Mouse (Mus musculus) kidney, adult 18-20 months (tissue): Measurements from ENCODE around the gene Hist1h2bg.
"Not testable (repeated sequence)": the region's sequence is repeated elsewhere in the genome, so short reads cannot be mapped to it uniquely, and the experiment has no call there.

Experiments used
- DNase-seq: peaks from one replicate; pipeline ENCODE4 v3.0.0; 2021

The Hist1h2bg gene

DNA sequence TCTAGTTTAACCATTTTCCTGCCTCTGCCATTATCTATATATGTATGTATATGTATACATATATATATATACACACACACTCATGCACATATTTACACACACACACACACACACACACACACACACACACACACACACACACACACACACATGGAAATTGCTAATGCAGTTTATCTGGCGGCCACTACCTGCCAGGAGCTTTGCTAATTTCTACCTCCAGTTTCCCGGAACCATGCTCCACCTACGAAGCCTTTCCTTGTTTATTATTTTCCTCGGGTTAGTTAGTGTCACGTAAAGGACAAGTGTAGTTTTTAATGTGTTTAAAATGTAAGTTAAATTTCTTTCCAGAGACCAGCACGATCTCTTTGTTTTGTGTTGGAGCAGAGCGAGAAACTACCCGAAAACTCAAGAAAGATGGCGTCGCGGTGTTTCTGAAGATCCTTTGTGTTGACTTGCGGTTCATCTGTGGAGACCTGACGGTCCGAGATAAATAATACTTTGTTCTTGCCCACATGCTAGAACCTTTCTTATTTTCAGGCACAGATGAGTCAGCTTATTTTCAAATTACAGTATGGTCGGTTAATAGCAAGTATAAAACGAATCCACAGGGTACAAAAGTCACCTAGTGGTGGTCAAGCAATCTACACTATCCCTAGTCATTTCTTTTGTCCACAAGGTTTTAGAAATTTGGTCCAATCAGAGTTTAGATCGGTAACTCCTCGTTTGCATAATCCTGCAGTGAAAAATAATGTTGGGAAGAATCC, 8.3 kb upstream of the Hist1h2bg start:
- DNase-seq, result no peak

DNA sequence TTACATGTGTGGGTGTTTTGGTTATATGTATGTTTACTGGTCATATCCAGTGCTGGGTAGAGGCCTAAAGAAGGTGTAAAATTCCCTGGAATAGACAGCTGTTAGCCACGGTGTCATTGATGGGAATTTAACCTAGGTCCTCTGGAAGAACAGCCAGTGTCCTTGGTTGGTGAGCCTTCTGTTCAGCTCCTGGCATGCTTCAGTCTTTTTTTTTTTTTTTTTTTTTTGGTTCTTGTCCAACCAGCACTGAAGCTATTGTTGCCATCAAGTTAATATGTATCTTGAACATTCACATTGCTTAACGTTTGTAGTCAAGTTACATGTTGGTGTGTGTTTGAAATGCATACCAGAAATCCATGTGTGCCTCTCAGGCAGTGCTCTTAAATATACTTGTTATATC, 6.7 kb upstream of the Hist1h2bg start:
- no peak for DNase-seq

DNA sequence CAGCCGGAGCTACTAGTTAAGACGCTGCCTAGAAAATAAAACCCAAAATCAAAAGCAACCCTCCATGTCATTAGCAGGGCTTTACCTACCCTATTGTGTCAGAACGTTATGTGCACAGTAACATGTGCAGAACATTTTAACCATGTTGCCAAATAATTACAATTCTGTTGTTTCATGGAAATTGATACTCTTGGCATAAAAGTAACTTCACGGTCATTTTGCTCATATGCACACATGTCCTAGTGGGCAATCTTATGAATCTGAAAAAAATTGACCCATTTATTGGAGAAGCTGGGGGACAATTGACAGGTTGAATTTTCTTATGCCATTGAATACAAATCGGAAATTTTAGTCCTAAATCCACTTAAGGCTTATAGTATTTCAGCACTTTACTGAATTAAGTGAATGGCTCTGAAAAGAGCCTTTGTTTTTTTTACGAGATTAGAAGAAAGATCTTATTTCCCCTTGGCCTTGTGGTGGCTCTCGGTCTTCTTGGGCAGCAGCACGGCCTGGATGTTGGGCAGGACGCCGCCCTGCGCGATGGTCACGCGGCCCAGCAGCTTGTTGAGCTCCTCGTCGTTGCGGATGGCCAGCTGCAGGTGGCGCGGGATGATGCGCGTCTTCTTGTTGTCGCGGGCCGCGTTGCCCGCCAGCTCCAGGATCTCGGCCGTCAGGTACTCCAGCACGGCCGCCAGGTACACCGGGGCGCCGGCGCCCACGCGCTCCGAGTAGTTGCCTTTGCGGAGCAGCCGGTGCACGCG, 755 bp upstream of the Hist1h2bg start:
- DNase-seq, result not testable (repeated sequence)

DNA sequence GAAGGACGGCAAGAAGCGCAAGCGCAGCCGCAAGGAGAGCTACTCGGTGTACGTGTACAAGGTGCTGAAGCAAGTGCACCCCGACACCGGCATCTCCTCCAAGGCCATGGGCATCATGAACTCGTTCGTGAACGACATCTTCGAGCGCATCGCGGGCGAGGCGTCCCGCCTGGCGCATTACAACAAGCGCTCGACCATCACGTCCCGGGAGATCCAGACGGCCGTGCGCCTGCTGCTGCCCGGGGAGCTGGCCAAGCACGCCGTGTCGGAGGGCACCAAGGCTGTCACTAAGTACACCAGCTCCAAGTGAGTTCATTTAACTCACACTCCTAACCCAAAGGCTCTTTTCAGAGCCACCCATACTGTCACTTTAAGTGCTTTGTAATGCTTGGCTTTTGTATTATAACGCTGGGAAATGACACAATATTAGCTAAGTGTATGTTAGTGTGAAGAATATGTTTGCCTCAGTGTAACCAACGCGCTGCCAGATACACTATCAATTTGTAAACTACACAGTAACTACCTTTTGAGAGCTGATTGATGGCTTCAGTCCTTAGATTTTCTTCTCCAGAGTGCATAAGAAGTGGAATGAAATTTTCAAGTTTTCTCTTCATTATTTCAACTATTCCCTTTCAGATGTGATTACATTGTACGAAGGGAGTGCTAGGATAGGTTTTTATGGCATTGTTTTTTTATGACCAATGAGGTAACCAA, 465 bp downstream of the Hist1h2bg start:
- not testable (repeated sequence) for DNase-seq

DNA sequence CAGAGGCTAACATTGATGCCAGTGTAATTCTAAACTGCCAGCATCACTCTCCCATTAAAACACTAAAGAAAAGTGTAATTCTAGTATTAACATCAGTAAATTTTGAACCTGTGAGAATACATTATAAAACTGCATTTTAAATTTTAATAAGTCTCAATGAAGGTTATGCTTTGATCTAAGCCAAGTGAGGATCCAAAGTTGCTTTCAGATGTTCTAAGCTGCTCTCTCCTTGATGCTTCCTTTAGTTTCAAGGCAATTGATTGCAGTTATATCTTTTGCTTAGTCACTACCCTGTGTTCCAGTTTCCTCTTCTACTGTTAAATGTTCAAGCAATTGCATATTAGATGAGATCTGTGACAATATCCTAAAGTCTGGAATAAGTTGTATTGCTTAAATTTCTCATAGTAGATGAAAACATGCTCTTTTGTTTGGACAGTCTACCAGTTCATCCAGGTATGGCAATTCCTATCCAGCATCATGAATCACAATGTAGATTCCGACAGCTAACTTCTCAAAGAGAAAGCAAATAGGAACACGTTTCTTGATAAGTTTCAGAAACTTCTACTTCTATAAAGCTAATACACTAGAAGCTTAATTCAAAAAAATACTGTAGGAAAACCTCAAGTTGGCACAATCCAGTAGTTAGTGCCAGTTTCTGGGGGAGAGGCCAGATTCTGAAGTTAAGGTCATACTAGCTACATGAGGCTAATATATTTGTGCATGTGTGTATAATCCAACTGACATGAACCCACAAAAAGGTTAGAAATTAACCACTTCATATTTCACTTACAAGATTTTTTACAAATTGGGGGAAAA, 1.2 kb downstream of the Hist1h2bg start:
- no peak for DNase-seq

DNA sequence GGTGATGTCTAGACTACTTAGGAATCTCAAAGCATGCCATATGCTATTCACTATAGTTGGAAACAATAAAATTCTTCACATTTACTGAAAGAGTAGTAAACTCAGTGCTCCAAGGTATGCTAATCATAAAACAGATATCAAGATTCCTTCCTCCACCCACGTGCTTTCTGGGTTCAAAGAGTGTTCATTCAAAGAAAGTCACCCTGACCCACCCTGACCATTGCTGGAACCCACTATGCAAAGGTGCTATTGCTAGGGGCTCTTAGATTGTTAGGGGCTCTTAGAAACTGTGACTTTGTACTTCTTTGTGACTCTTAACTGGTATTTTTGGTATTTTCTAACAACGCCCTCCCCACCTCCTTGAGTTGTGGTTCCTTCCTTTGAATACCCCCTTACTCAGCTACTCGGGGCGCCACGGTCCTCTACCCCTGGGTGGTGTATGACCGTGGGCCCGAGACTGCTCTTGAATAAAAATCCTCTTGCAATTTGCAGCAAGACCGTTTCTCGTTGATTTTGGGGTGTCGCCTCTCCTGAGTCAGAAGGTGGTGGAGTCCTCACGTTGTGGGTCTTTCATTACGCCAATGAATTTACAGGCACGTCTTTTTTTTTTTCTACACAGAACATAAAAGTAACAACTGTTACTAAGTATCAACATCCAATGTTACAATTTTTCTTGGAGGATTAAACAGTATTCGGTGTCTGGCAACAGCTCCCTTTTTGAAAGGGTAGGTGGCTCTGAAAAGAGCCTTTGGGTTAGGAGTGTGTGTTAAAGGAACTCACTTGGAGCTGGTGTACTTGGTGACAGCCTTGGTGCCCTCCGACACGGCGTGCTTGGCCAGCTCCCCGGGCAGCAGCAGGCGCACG, 2.1 kb downstream of the Hist1h2bg start:
- not testable (repeated sequence) for DNase-seq

DNA sequence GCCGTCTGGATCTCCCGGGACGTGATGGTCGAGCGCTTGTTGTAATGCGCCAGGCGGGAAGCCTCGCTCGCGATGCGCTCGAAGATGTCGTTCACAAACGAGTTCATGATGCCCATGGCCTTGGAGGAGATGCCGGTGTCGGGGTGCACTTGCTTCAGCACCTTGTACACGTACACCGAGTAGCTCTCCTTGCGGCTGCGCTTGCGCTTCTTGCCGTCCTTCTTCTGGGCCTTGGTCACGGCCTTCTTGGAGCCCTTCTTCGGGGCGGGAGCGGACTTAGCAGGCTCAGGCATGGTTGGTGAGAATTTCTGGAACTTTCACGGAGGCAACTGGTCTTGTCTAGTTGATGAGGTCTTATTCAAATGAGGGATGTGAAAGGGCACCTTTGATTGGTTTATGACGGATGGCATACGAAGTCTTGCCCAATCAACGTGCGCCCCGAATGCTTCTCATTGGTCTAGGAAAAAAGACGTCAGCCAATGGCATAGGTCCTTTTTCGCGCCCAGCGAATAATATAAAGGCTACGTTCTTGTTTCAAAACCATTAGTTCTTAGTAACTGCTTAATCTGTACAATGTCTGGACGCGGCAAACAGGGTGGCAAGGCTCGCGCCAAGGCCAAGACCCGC, 2.8 kb downstream of the Hist1h2bg start, which contains the start of the genes Hist1h2bf and Hist1h2ad:
Gene Hist1h2bf, minus strand, starts transcription at position 299 of the 627 bp plus-strand sequence.
Gene Hist1h2ad, plus strand, starts transcription at position 484 of the 627 bp plus-strand sequence.
- peak; percentile 68 for DNase-seq

DNA sequence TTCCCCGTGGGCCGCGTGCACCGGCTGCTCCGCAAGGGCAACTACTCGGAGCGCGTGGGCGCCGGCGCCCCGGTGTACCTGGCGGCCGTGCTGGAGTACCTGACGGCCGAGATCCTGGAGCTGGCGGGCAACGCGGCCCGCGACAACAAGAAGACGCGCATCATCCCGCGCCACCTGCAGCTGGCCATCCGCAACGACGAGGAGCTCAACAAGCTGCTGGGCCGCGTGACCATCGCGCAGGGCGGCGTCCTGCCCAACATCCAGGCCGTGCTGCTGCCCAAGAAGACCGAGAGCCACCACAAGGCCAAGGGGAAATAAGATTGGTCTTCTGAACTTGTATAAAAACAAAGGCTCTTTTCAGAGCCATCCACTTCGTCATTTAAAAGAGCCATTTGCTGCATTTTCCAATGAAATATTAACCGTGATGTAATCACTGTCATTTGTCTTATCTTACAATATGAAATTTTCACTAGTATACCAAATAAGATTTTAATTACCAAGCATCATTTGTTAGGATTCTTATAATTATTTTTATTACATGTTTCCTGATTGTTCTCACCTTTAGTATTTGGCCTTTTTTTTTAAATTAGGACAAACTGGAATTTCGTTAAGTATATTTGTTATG, 3.5 kb downstream of the Hist1h2bg start:
- not testable (repeated sequence) for DNase-seq

DNA sequence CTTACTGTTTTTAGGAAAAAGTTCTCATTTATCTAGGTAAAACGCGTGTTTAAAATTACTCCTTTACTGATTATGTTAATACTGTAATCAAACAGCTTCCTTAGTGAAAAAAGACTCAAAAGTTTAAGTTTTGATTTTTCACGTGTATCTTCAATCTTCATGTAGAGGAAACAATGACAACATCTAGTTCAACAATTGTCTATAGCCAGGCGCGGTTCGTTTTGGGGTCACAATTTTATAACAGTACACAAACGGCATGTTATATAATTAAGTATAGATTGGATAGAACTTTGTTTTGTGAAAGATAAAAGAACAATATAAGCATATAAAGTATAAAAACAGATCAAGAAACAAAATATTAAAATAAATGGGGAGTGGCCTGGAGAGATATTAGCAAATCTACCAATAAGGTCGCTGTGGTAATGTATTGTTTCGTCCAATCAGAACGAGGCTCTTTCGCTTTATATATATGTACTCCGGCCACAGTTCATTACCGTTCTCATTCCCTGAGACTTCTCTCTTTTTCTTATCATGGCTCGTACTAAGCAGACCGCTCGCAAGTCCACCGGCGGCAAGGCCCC, 4.2 kb downstream of the Hist1h2bg start, which contains the start of gene Hist1h3d:
Gene Hist1h3d, plus strand, starts transcription at position 493 of the 581 bp plus-strand sequence.
- DNase-seq, result peak; percentile 17

DNA sequence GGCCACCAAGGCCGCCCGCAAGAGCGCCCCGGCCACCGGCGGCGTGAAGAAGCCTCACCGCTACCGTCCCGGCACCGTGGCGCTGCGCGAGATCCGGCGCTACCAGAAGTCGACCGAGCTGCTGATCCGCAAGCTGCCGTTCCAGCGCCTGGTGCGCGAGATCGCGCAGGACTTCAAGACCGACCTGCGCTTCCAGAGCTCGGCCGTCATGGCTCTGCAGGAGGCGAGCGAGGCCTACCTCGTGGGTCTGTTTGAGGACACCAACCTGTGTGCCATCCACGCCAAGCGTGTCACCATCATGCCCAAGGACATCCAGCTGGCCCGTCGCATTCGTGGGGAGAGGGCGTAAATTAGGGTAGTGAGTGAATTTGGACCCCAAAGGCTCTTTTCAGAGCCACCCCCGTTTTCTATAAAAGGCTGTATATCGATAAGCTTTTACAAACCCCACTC, 4.7 kb downstream of the Hist1h2bg start:
- DNase-seq, result not testable (repeated sequence)

DNA sequence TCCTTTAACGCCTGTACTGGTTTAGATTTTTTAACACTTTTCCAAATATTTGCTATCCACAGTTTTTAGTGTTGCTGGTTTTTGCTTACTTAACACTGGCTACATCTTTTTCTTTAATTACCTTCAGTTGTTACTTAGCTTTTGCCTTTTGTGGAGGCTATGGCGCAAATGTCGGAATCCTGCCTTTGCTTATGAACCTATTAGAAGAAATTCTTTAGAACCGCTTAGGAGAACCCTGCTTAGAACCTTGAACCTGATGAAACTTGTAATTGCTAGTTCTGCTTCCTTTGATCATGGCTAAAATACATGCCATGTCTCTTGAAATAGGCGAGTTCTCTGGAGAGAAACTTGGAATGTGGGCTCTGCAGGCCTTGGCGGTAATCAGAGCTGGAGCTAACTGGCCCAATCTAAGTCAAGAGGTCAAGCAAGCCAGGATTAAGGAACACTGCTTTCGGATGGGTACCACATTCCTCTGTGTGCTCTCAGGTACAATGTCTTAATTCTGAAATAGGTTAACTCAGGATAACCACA, 5.2 kb downstream of the Hist1h2bg start:
- DNase-seq, result no peak

DNA sequence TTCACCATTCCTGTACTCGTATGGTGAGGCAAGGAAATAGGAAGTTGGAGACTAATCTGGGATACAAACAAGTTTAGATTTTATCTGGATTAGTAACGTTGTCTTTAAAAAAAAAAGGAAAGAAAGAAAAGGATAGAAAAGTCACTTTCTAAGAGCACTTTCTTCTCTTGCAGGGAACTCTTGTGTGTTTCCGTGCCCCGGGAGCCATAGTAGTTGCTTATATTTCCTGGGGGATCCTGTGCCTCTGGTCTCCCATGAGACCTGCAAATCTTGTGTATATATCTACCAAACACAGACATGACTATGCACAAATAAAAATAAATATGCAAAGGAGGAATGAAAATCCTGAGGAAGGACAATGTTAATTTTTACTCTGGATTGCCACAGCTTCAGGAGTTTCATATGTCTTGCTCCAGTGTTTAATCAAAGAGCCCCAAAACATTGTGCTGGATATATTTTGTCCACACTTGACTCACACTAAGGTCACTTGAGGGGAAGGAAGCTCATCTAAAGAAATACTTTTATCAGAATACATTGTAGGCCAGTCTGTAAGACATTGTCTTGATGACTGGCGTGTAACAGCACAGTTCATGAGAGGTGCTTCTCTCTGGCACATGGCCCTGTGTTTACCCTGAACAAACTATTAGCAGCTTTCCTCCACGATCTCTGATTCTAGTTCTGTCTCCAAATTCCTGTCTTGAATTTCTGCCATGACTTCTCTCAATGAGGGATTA, 5.9 kb downstream of the Hist1h2bg start:
- no peak for DNase-seq

DNA sequence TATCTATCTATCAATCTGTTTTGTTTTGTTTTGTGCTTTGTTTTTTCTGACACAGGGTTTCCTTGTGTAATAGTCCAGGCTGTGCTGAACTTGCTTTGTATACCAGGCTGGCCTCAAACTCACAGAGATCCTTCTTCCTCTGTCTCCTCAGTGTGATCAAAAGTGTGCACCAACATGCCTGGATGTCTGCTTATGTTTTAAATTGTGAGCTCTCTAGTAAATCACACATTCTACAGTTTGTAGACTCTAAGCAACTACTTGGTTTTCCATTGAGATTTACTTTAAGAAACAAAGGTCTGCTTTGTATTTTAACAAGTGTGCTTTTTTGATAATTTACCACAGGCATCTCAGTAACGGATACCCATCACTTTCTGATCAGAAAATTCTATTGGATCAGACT, 6.6 kb downstream of the Hist1h2bg start:
- no peak for DNase-seq

DNA sequence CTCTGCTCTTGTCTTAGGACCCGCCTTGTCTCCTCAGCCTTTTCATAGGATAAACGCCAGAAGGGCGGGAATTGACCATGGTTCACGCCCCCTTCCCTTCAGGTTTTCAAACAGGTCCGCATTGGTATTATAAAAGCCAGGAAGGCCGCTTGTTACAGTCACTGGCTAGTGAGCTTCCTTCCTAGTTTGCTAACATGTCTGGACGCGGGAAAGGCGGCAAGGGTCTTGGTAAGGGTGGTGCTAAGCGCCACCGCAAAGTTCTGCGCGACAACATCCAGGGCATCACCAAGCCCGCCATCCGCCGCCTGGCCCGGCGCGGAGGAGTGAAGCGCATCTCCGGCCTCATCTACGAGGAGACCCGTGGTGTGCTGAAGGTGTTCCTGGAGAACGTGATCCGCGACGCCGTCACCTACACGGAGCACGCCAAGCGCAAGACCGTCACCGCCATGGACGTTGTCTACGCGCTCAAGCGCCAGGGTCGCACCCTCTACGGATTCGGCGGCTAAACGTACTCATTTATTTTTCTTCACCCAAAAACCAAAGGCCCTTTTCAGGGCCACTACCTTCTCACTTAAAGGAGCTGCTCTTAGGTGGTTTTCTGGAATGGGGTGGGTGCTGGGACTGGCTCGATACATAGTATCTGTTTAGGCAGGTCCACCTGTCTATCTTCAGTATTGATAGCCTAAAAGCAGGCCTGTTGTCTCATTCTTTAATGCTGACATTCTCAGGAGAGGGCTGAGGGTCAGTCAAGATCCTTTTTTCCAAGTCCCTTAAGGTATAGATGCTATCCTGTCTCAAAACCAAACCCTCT, 10.4 kb downstream of the Hist1h2bg start, which contains the start of gene Hist1h4d:
Gene Hist1h4d, plus strand, starts transcription at position 191 of the 811 bp plus-strand sequence.
- DNase-seq, result peak; percentile 95

DNA sequence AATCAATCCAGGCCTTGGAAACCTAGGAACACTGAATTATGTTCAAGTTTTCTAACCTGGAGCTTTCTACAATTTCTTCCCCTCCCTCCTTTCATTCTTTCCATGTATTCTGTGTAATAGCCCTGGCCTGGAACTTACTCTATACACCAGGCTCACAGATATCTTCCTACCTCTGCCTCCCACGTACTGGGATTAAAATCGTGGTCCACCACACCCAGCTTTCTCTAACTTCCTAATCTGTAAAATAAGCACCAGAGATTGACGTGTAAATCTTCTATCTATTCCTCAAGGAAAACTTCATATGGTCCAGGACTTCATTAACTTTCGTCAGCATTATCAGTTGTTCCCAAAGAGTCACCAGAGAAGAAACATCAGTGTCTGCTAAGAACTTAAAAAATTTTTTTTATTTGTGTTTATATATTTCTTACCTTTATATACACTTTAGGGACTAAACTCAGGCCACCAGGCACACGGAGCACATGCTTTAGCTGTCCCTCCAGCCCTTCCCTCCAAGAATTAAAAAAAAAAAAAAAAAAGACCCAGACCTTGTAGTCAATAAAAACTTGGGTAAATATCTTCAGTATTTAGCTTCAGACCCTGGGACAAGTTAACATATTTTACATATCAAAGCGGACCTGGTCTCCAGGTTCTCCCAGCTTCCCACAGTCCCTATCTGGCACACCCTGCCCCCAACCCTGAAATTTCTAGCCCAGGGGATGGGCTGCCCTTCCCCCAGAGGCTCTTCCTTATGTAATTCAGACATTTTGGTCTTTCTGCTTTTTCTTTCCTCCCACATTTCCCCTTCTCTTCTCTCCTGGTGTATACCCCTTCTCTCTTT, 11.2 kb downstream of the Hist1h2bg start:
- DNase-seq, result no peak

DNA sequence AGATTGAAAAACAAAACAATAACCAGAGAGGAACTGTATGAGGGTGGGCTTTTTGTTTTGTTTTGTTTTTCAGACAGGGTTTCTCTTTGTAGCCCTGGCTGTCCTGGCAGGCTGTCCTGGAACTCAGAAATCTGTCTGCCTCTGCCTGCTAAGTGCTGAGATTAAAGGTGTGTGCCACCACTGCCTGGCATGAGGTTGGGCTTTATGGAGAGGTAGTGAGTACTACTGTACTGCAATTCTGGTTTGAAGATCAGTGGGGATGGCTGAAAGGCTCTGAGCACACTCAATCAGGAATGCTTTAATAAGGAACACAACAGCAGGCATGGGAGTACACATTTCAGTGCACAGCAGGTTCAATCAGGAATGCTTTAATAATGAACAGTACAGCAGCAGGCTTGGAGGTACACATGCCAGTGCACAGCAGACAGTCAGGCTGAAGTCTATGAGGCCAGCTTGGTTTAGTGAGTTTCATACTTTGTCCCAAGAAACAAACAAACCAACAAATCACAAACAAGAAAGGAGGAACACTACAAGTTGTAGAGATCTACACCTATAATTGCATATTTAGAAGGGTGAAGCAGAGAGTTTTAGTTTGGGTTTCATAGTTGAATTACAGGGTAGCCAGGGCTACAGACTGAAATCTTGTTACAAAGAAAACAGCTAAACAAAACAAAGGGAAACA, 12.3 kb downstream of the Hist1h2bg start:
- no peak for DNase-seq
